Mouse (Mus musculus) liver, postnatal 0 days (tissue): Measurements from ENCODE around the gene Jak2.

Source experiments
- CTCF ChIP-seq: sonication (generic); IDR thresholded peaks from 2 replicates; pipeline ENCODE4 v1.5.1; 2016; ENCODE audit warnings: antibody characterized with exemption, low read depth
- EP300 ChIP-seq: IDR thresholded peaks from 2 replicates; pipeline ENCODE4 v1.6.1; 2016; ENCODE audit warnings: antibody characterized with exemption, low read depth, mild to moderate bottlenecking

DNA sequence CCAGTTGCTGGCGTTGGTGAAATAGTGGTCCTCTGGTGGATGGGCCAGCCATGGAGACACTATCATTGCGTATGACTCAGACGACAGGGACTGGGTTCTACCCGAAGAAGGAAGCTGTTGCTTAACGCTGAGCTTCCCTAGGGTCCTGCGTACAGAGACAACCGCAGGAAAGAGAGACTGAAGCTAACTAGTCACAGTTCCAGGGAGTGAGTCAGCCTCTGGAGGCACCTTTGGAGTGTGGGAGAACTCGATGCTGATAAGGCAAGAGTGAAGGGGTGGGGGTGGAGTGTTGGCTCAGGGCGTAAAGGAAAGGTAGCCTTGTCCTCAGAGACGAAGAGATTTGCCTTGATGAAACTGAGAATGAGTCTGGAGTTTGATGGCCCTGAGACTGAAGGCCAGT lies 10.0 kb upstream of the Jak2 start:
- TF ChIP-seq CTCF, result no peak
- no peak for TF ChIP-seq EP300
